Mouse (Mus musculus): ENCODE data around the gene D630045J12Rik.
A peak's percentile ranks its signal among the peaks of the same experiment; 100 is the strongest.

Gene D630045J12Rik

GRCm38 (mm10) chr6:38096961-38097370, 156.8 kb downstream of the D630045J12Rik start:
- no peak for DNase-seq (ENCODE audit: low spot score in 2 of 2)

GRCm38 (mm10) chr6:38094701-38095100, 159.1 kb downstream of the D630045J12Rik start:
- no peak for DNase-seq (ENCODE audit: low spot score in 2 of 2)

DNA sequence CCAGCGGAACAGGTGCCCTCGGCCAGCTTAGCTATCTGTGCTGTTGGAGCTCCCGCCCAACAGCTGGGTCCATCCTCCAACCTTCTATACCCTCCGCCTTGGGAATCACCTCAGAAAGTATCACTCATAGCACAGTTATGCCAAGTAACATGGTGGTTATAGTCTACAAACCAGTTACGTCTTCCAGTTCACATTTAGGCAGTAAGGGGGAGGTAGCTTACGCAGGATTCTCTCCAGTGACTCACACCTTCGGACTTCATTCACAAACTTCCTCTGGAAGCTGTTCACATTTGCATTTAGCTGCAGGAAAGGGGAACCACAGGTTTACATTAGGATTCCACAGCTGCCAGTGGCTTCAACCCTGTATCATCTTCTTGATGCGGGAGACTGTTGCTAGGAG, 161.3 kb downstream of the D630045J12Rik start:
- no peak for DNase-seq (ENCODE audit: low spot score in 2 of 2)

- no peak for DNase-seq (ENCODE audit: low spot score in 2 of 2)
Observed at GRCm38 (mm10) chr6:38087242-38088026, 166.4 kb downstream of the D630045J12Rik start.

GRCm38 (mm10) chr6:38083204-38083603, 170.6 kb downstream of the D630045J12Rik start:
- DNase-seq (ENCODE audit: low spot score in 2 of 2), result no peak

DNA sequence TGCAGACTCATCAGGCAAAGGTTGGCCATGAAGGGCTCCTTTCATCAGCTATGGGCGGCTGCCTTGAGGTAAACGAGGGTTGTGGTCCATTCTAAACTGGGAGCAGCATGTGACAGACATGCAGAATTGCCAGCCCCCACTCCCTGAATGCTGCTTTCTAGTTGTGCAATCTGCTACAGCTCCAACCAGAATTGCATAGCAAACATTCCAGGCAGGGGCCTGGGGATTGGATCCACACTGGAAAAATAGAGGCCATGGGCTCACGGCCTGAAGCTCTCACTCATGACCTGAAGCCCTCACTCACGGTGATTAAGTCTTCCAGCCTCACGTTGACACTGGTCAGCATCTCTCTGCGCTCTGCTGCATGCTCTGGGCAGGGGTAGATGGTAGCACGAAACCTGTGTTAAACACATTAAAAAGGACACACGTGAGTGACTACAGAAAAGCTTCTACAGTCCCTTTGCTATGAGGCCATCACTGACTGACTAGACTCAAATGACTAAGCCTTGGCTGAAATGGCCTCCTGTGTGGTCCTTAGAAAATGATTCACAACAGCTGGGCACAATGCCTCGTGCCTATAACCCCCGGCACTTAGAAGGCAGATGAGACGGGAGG, 172.0 kb downstream of the D630045J12Rik start:
- DNase-seq (ENCODE audit: low spot score in 2 of 2), result peak; percentile 19 to 32

- DNase-seq (ENCODE audit: low spot score in 2 of 2), result no peak
Observed at GRCm38 (mm10) chr6:38080364-38080763, 173.4 kb downstream of the D630045J12Rik start.

GRCm38 (mm10) chr6:38073592-38073991, 180.2 kb downstream of the D630045J12Rik start:
- DNase-seq (ENCODE audit: low spot score in 2 of 2), result no peak
